Mouse (Mus musculus) cortical plate, adult 2 months (tissue): ENCODE results near the gene Fam228a. TPM values are rescaled to one million over a fixed set of nuclear protein-coding genes. Genes with fewer than 3 reads are reported as not detected.
A peak's percentile ranks its signal among the peaks of the same experiment; 100 is the strongest.
"Not testable (repeated sequence)": the region's sequence is repeated elsewhere in the genome, so short reads cannot be mapped to it uniquely, and the experiment has no call there.

Source experiments
- H3K27ac ChIP-seq: fragments of 200-500 bp; 2 replicates; pipeline ENCODE4 v1.5.1; 2012; ENCODE audit warnings: low read length, control low read depth, inconsistent platforms; ENCODE audit not compliant: insufficient read depth
- H3K4me1 ChIP-seq: fragments of 200-500 bp; 2 replicates; pipeline ENCODE4 v1.6.1; 2011; ENCODE audit warnings: low read length; ENCODE audit not compliant: control insufficient read depth, insufficient read depth
- H3K4me3 ChIP-seq: fragments of 200-500 bp; 2 replicates; pipeline ENCODE4 v1.5.1; 2011; ENCODE audit warnings: mild to moderate bottlenecking, low read length, control low read depth; ENCODE audit not compliant: insufficient read depth
- CTCF ChIP-seq: fragments of 200-500 bp; IDR thresholded peaks from 2 replicates; pipeline ENCODE4 v1.5.1; 2011; ENCODE audit warnings: mild to moderate bottlenecking, control low read depth, low read length; ENCODE audit not compliant: insufficient read depth; ENCODE audit errors: extremely low read depth
- POLR2A ChIP-seq: fragments of 200-500 bp; IDR thresholded peaks from 2 replicates; pipeline ENCODE4 v1.6.1; 2011; ENCODE audit warnings: mild to moderate bottlenecking, low read length, control low read depth; ENCODE audit not compliant: insufficient read depth; ENCODE audit errors: extremely low read depth
- polyA plus RNA-seq: library from polyadenylated mRNA; depleted of rRNA; stranded (reverse); fragments of >200 nt; gene quantifications from 2 replicates; pipeline ENCODE4 v1.2.3, GENCODE M21; 2012; rRNA removed

Gene Fam228a
- 3.4 and 3.9 TPM in 2 replicates for polyA plus RNA-seq

GRCm38 (mm10) chr12:4738031-4738576, at the start of gene Fam228a:
Fam228a (minus strand) TSS chr12:4738430.
- H3K4me3 ChIP-seq, result no peak within 1 kb of the TSS
- no peak within 1 kb of the TSS for H3K27ac ChIP-seq
- TF ChIP-seq CTCF (no peak), POLR2A (no peak)
- H3K4me1 ChIP-seq, result no peaks in the 10 kb centered on the region

GRCm38 (mm10) chr12:4784466-4784865, 46.2 kb upstream of the Fam228a start:
- no peak overlapping the region for H3K4me3 ChIP-seq
- TF ChIP-seq CTCF (no peak), POLR2A (no peak)

GRCm38 (mm10) chr12:4783598-4783997, 45.4 kb upstream of the Fam228a start:
- Histone ChIP-seq H3K4me3 (no peak overlapping the region), H3K4me1 (no peaks in the 10 kb centered on the region), H3K27ac (no peak overlapping the region)
- TF ChIP-seq POLR2A (no peak), CTCF (no peak)

More at GRCm38 (mm10) chr12:4784466-4784865, 46.2 kb upstream of the Fam228a start:
- H3K27ac ChIP-seq, result no peak overlapping the region
- no peaks in the 10 kb centered on the region for H3K4me1 ChIP-seq

GRCm38 (mm10) chr12:4781725-4782404, 43.6 kb upstream of the Fam228a start:
- not testable (repeated sequence) for H3K27ac ChIP-seq, H3K4me3 ChIP-seq, H3K4me1 ChIP-seq

- Histone ChIP-seq H3K27ac (no peak overlapping the region), H3K4me3 (no peak overlapping the region), H3K4me1 (no peaks in the 10 kb centered on the region)
- TF ChIP-seq CTCF (no peak), POLR2A (no peak)
These were observed 43.0 kb upstream of the Fam228a start for GRCm38 (mm10) chr12:4781270-4781669.

- no peak for TF ChIP-seq CTCF
- TF ChIP-seq POLR2A, result no peak
- Histone ChIP-seq H3K27ac (no peak overlapping the region), H3K4me1 (no peaks in the 10 kb centered on the region), H3K4me3 (no peak overlapping the region)
These were observed 42.0 kb upstream of the Fam228a start for GRCm38 (mm10) chr12:4780245-4780644.

GRCm38 (mm10) chr12:4777734-4778133, 39.5 kb upstream of the Fam228a start:
- no peak overlapping the region for H3K27ac ChIP-seq
- H3K4me1 ChIP-seq, result no peaks in the 10 kb centered on the region
- TF ChIP-seq POLR2A (no peak), CTCF (no peak)
- no peak overlapping the region for H3K4me3 ChIP-seq

- TF ChIP-seq CTCF (no peak), POLR2A (no peak)
- H3K4me1 ChIP-seq, result no peaks in the 10 kb centered on the region
- H3K27ac ChIP-seq, result no peak overlapping the region
- no peak overlapping the region for H3K4me3 ChIP-seq
These were observed 37.3 kb upstream of the Fam228a start for GRCm38 (mm10) chr12:4775588-4775949.

- no peak overlapping the region for H3K27ac ChIP-seq
- no peaks in the 10 kb centered on the region for H3K4me1 ChIP-seq
- H3K4me3 ChIP-seq, result no peak overlapping the region
- no peak for TF ChIP-seq CTCF
- no peak for TF ChIP-seq POLR2A
These were observed 36.8 kb upstream of the Fam228a start for GRCm38 (mm10) chr12:4774895-4775587.

GRCm38 (mm10) chr12:4769333-4769723, 31.1 kb upstream of the Fam228a start:
- TF ChIP-seq POLR2A (peak; percentile 0; the same call in 1 of the 2 replicates), CTCF (no peak)
- H3K4me3 ChIP-seq, result peak overlapping the region; percentile 72
- H3K4me1 ChIP-seq, result no peaks in the 10 kb centered on the region
- peak overlapping the region; percentile 98; the same call in 1 of the 2 replicates for H3K27ac ChIP-seq
